Mouse (Mus musculus): ENCODE measurements around the gene Imp3. TPM values are rescaled to one million over a fixed set of nuclear protein-coding genes. Genes with fewer than 3 reads are reported as not detected.
A peak's percentile ranks its signal among the peaks of the same experiment; 100 is the strongest.
"Not testable (repeated sequence)": the region's sequence is repeated elsewhere in the genome, so short reads cannot be mapped to it uniquely, and the experiment has no call there.

Gene Imp3
- 31.1 and 36.7 TPM in 2 replicates for total RNA-seq (2017)

DNA sequence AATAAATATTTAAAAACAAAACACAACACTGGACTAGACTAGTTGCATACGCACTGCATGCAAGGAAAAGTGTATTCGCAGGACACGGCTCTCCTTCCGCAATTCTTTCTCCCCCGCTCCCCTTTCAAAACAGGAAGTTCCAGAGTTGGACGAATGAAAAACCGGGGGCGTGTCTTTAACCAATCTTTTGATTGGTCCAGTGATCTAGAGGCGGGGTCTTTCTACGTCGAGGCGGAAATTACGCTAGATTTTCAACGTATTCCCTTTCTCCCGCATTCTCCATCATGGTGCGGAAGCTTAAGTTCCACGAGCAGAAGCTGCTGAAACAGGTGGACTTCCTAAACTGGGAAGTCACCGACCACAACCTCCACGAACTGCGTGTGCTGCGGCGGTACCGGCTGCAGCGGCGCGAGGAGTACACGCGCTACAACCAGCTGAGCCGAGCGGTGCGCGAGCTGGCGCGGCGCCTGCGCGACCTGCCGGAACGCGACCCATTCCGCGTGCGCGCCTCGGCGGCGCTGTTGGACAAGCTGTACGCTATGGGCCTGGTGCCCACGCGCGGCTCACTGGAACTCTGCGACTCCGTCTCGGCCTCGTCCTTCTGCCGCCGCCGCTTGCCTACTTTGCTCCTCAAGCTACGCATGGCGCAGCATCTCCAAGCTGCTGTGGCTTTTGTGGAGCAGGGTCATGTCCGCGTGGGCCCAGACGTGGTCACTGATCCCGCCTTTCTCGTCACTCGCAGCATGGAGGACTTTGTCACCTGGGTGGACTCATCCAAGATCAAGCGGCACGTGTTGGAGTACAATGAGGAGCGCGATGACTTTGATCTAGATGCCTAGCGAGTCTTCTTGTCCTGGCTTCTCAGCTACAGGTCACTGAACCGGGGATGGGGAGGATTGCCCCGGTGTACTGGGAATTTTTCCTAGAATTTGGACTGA is at the start of gene Imp3:
Imp3 (plus strand) TSS at position 253 of the 938 bp plus-strand sequence.
- ATAC-seq (ENCODE audit: extremely low read depth, insufficient number of reproducible peaks, low FRiP score, poor library complexity, severe bottlenecking): peak; percentile 94

DNA sequence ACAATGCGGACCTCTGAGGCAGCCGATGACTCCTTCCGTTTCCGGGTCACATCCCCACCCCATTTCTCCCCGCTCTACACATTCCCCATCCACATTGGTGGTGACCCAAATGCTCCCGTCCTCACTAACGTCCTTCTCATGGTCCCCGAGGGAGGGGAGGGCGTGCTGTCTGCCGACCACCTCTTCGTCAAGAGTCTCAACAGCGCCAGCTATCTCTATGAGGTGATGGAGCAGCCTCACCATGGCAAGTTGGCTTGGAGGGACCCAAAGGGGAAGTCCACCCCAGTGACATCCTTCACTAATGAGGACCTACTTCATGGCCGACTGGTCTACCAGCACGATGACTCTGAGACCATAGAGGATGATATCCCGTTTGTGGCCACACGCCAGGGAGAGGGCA is 49.7 kb upstream of the Imp3 start:
- ATAC-seq (ENCODE audit: extremely low read depth, insufficient number of reproducible peaks, low FRiP score, poor library complexity, severe bottlenecking): no peak

DNA sequence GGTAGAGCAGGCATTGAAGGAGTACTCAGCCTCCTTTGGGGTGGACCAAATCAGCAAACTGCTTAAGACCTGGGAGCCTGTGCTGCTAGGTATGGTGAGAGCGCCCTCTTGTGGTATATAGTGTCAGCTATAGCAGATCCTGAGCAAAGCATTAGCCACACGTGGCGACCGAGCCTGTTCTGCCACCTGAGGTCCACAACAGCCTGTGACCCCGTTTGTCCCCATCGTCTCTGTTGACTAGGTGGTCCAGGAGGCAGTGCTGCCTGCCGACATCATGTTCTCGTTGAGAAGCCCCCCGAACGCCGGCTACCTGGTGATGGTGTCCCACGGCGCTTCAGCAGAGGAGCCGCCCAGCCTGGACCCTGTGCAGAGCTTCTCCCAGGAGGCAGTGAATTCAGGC is 47.5 kb upstream of the Imp3 start:
- ATAC-seq (ENCODE audit: extremely low read depth, insufficient number of reproducible peaks, low FRiP score, poor library complexity, severe bottlenecking): peak; percentile 45; the same call in 1 of the 2 replicates

DNA sequence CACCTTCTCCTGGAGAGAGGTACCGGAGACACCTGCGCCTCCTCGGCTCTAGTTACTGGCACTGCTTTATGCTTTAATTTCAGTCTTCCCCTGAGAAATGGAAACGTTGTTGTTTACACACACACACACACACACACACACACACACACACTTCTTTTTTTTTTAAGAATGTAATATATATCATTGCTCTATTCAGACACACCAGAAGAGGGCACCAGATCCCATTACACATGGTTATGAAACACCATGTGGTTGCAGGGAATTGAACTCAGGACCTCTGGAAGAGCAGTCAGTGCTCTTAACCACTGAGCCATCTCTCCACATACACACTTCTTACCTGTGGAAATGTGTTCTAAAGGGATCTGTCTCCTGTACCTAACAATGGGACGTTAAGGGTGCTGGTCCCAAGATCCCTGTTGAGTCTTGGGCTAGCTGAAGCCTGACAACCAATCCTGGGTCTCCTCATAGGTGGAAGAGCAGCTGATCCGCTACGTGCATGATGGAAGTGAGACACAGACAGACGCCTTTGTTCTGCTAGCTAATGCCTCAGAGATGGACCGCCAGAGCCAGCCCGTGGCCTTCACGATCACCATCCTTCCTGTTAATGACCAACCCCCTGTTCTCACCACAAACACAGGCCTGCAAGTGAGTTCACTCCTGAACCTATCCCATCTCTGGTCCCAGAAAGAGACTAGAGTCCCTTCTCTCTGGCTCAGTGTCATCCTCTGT is 46.6 kb upstream of the Imp3 start:
- no peak for ATAC-seq (ENCODE audit: extremely low read depth, insufficient number of reproducible peaks, low FRiP score, poor library complexity, severe bottlenecking)

DNA sequence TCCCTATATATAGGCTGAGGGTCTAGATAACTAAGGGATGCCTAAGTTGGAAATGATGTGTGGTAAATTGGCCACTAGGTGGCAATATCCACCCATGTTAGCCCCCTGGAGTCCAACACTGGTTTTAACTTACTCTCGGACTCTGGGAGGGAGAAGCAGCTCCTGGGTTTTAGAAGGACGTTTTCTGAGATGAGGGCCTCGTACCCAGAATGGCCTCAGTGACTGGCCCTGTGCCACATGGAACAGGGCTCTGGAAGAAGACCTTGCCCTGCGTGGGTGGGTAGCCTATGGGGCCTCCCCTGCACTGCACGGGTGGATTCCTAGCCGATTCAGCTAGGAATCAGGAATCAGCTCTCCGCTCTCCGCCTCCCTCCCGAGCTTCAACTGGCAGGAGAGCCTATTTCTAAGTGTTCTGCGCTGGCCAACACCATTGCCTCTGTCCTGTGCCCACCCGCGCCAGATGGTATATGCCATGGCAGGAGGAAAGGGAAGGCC is 45.7 kb upstream of the Imp3 start:
- ATAC-seq (ENCODE audit: extremely low read depth, insufficient number of reproducible peaks, low FRiP score, poor library complexity, severe bottlenecking): no peak; the same call in 1 of the 2 replicates

DNA sequence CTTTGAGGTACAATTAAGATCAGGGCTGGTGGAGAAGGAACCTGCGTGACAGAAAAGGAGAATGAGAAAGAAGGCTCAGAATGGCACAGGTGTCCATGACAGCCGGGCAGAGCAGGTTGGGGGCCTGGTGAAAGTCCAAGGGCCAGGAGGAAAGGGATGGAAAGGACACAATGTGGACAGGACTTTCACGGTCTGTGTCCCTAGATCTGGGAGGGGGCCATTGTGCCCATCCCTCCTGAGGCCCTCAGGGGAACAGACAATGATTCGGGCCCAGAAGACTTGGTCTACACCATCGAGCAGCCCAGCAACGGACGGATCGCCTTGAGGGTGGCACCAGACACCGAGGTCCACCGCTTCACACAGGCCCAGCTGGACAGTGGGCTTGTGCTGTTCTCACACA is 45.2 kb upstream of the Imp3 start:
- ATAC-seq (ENCODE audit: extremely low read depth, insufficient number of reproducible peaks, low FRiP score, poor library complexity, severe bottlenecking): no peak

DNA sequence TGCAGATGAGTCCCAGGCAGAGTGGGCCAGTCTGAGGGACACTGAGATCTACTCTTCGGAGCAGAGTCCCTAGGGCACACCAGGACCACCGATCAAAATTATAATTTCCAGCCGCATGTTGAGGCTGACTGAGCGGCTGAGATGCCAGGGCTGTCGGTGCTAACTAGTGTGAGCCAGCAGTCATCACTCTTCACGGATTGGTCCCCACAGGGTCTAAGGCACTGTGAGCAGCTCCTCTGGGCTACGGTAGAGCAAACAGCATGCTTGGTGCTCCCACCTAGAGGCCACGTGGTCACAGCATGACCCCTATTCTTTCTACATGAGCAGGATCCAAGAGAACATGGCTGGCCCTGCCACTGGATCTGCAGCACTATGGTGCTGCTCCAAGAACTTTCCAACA is 44.0 kb upstream of the Imp3 start:
- ATAC-seq (ENCODE audit: extremely low read depth, insufficient number of reproducible peaks, low FRiP score, poor library complexity, severe bottlenecking): no peak

DNA sequence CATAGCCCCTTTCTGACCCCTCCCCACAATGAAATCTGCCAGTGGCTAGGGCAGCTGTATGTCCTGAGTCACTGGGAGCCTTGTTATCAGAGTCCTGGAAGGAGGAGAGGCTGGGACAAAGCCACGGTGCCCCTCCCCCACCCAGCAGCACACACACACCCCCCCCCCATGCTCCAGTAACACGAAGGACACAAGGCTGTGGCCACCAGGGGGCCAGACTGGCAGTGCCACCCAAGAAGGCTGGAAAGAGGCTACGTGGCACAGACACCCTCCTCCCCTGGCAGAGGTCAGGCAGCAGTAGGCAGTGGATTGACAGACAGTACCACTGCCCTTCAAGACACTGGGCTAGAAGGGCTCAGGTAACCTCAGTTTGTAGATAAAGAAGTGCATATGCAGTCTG is 43.3 kb upstream of the Imp3 start:
- ATAC-seq (ENCODE audit: extremely low read depth, insufficient number of reproducible peaks, low FRiP score, poor library complexity, severe bottlenecking): no peak

DNA sequence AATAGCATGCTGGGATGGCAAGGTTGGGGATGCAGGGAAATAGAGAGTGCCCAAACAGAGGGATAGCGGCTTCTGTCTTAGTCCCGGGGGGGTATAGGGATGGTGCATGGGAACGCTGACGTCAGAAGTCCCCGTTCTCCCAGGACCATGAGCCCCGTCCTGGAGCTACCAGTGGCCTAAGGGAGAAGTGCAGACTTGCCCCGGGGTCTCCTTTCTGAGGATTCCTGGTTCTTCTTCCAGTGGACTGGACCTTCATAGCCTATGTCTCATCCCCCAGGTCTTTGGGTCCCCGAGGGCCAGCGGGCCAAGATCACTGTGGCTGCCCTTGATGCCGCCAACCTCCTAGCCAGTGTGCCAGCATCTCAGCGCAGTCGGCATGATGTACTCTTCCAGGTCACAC is 40.5 kb upstream of the Imp3 start:
- no peak for ATAC-seq (ENCODE audit: extremely low read depth, insufficient number of reproducible peaks, low FRiP score, poor library complexity, severe bottlenecking)

DNA sequence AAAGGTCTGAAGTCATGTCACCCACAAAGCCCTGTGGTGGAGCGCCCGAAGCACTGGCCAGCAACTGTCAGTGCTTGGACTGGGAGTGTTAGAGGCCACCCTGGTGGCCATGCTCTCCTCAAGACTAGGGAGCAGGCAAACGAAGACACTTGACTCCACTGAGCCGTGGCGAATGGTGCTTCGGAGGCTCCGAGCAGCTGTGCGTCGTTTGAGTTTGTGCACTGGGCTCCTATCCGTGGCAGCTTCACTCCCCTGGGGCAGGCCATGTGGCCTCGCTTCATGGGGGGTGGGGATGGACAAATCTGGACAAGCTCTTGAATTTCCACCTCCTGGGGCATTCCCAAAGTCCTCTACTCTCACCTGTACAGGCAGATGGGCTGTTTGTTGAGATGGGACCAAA is 37.9 kb upstream of the Imp3 start:
- ATAC-seq (ENCODE audit: extremely low read depth, insufficient number of reproducible peaks, low FRiP score, poor library complexity, severe bottlenecking): no peak

DNA sequence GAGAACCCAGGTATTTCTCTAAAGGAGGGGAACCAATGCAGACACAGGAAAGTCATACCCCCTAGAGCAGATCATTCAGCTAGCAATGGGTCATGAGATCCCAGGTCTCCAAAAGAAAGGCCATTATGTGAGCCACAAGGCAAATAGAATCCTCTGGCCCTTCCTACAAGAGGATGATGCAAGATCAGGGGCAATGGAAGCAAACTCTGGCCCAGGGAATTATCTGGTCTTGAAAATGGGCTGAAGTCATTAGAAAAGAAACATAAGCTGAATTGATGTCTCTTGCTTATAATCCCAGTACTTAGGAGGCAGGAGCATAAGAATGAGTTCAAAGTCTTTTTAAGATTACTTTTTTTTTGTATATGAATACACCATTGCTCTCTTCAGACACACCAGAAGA is 37.2 kb upstream of the Imp3 start:
- no peak for ATAC-seq (ENCODE audit: extremely low read depth, insufficient number of reproducible peaks, low FRiP score, poor library complexity, severe bottlenecking)

DNA sequence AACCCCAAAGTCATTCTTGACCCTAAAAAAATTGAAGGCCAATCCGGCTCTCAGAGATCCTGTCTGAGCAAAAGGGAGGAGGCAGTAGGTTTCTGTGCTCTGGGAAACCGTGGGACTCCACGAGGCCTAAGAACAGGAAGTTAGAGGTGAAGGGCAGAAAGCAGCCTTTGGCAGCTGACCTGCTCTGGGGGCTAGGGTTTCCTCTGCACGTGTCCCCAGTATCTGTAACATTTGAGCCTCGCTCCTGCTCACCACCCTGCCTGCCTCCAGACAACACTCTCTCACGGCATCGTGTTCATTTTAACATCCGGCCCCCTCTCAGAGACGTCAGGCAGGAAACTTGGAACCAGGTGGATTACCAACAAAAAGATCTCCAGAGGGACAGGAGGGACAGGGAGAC is 36.7 kb upstream of the Imp3 start:
- ATAC-seq (ENCODE audit: extremely low read depth, insufficient number of reproducible peaks, low FRiP score, poor library complexity, severe bottlenecking): no peak

DNA sequence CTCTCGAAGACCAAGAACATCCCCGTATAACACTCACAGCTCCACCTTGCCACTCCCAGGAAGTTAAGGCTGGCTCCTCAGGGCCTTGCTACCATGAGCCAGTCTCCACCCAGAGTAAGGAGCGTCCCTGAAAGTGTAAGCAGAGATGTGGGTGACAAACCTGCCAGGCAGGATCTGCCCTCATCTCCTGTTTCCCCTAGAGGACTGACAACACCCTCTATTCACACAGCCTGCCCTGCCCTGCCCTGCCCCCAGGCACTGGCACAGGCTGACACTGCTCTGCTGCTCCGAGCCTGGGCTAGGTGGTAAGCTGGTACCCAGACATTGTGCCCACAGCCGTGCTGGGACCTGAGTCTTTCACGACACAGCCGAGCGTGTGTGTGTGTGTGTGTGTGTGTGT is 36.1 kb upstream of the Imp3 start:
- ATAC-seq (ENCODE audit: extremely low read depth, insufficient number of reproducible peaks, low FRiP score, poor library complexity, severe bottlenecking): no peak

DNA sequence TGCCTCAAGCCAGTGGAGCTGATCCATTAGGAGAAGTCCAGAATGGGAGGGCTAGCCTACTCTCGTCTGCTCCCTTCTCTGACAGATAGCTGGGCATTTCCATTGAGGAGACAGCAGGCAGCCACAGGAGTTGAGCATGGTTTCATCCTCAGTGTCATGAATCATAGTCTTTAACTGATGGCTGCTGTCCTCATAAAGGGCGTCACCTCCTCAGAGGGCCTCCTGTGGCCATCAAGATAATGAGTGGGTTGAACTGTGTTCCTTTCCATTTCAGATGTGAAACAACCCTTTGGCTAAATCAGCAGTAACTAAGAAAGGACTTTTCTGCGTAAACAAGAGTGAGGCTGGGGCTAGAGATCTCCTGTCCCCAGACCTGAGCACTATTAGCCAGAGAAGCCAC is 33.6 kb upstream of the Imp3 start:
- ATAC-seq (ENCODE audit: extremely low read depth, insufficient number of reproducible peaks, low FRiP score, poor library complexity, severe bottlenecking): no peak

DNA sequence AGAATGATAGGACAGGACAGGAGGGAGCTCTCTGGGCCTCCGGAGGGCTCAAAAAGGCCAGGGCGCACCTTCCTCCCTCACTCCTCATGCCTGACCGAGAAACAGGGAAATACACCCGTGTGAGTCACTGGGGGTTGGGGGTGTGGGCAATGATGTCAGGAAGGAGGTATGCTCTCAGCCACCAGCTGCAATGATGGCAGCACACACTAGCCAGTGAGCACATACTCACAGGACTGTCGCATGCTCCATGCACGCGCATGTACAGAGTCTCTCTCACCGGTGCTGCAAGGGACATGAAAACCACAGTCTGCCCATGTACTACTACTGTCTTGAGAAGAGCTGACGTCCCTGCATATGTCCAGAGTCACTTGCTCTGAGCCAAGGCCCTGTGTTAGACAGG is 29.7 kb upstream of the Imp3 start:
- no peak for ATAC-seq (ENCODE audit: extremely low read depth, insufficient number of reproducible peaks, low FRiP score, poor library complexity, severe bottlenecking)

DNA sequence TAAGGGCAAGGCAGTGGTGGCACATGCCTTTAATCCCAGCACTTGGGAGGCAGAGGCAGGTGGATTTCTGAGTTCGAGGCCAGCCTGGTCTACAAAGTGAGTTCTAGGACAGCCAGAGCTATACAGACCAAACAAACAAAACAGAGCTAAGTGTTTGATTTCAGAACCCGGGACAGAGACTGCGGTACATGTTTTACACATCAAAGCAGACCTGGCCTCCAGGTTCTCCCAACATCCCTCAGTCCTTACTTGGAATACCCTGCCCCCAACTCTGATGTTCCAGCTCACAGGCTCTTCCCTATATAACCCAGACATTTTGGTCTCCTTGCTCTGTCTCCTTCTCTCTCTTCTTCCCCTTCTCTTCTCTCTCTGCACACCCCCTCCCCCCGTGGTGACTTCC is 27.3 kb upstream of the Imp3 start:
- not testable (repeated sequence) for ATAC-seq (ENCODE audit: extremely low read depth, insufficient number of reproducible peaks, low FRiP score, poor library complexity, severe bottlenecking)

DNA sequence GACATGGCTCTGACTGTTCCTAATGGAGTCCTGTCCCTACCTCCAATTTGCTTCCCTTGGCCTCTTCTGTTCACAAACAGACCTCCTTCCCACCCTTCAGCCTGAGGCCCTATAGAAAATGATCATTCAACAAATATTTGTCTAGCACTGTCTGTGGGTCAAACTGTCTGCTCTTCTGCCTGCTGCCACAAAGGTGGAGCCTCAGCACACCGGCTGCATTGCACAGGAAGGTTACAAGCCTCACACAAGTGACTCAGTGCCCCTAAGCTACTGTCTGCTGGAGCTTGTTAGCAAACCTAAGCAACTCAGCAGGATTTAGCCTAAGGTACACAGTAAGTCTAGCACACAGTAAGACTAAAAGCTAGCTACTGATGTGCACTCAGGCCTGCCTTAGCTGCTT is 26.3 kb upstream of the Imp3 start:
- ATAC-seq (ENCODE audit: extremely low read depth, insufficient number of reproducible peaks, low FRiP score, poor library complexity, severe bottlenecking): no peak

DNA sequence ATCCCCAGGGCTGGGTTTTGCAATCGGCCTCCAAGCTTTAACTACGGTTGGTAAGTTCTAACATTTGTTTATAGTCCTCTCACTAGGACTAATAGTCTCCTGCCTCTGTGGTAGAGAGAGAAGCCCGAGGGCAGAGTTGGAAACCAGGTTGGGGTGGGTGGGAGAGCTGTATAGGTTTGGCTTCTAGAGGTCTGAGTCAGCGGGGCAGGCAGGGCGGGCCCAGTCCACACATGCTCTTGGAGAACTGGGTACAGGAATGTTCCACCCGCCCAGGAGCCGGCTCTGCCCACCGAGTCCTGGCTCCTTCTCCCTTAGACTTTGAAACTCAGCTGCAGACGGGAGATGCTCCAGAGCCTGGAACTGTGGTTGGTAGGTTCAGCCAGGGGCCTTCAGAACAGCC is 23.3 kb upstream of the Imp3 start:
- ATAC-seq (ENCODE audit: extremely low read depth, insufficient number of reproducible peaks, low FRiP score, poor library complexity, severe bottlenecking): no peak

DNA sequence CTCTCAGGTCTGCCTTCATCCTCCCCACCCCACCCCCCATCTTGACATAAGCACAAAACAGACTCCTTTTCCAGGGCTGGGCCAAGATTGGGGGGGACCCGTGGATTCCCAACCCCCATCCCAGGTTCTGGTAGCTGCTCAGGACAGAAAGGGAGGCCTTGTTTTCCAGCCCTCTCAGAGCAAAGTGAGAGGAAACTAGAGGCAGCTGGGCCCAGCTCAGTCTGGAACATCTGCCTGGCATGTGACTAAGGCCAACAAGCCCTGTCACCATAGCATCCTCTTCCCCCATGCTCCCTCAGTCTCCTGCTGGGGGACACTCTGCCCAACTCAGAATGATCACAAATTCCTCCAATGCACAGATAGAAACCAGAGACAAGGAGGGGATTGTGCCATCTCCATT is 22.2 kb upstream of the Imp3 start:
- ATAC-seq (ENCODE audit: extremely low read depth, insufficient number of reproducible peaks, low FRiP score, poor library complexity, severe bottlenecking): no peak

Measured in neutrophil, adult 5-6 weeks (primary cell).